Mouse (Mus musculus): ENCODE measurements around the gene Map2k4. TPM values are rescaled to one million over a fixed set of nuclear protein-coding genes. Genes with fewer than 3 reads are reported as not detected.

Gene Map2k4
- 44.1 TPM for polyA plus RNA-seq (2014; fragmentation: Illumina TruSeq; extraction: RNeasy Lipid Tissue Mini Kit (QIAGEN cat#74804); ENCODE audit: low read depth, low replicate concordance)

DNA sequence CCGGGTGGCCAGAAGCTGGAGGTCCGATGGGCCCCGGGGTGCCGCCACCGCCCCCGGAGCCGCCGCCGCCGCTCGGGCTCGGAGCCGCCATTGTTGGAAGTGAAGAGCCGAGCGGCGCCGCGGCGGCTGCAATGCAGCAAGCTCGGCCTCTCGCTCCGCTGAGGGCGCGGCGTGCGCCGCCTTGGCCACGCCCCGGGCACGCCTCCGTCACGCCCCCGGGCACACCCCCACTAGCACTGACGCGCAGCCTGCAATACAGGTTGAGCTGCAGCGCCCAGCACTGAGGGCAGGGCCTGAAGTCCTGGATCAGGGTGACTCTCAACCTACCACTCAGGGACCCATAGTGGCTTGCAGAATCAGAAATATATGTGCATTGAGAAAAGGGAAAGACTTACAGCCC lies at the start of gene Map2k4:
TSS of gene Map2k4 (minus strand) at position 144 of the 400 bp plus-strand sequence.

GRCm38 (mm10) chr11:65806909-65807504 lies 18.9 kb upstream of the Map2k4 start, which contains the start of gene Zkscan6:
Zkscan6 (plus strand) TSS chr11:65807175.

Other genes with a start within 250 kb of the Map2k4 start
- 9.3 TPM for gene Zkscan6, start 18.9 kb upstream of the Map2k4 start, polyA plus RNA-seq (2014; fragmentation: Illumina TruSeq; extraction: RNeasy Lipid Tissue Mini Kit (QIAGEN cat#74804); ENCODE audit: low read depth, low replicate concordance)

Data from adipose tissue, adult 10 weeks (tissue).